Mouse (Mus musculus): ENCODE measurements at regions not wholly inside any gene's neighbourhood (a gene's known extent, or its start where the extent isn't known, plus 50 kb on each side); places are given as distances from the start of the nearest gene placed in this dataset.

GRCm38 (mm10) chr3:48075306-48075705, 1627.3 kb upstream of the Pabpc4l start:
- Histone ChIP-seq H3K9ac (ENCODE audit: low read depth, low read length) (no peak overlapping the region), H3K4me2 (ENCODE audit: low read length) (no peak overlapping the region), H3K36me3 (ENCODE audit: insufficient read depth, low read length) (no peaks in the 10 kb centered on the region), H3K9me3 (replicated peaks; ENCODE audit: low read length) (no peaks in the 10 kb centered on the region), H3K4me3 (replicated peaks; ENCODE audit: low read depth, low read length) (no peak overlapping the region), H3K27me3 (ENCODE audit: insufficient read depth, low read length) (no peaks in the 10 kb centered on the region), H3K27ac (no peak overlapping the region), H3K4me1 (replicated peaks; ENCODE audit: insufficient read depth, low read length) (no peaks in the 10 kb centered on the region)
- no peak for TF ChIP-seq CTCF (IDR thresholded peaks at IDR 0.05; ENCODE audit: low read depth)
- ATAC-seq (replicated peaks; ENCODE audit: low FRiP score, low read depth) (no peak), DNase-seq (ENCODE audit: low spot score) (no peak)
- WGBS: 55% methylated on average over 2 of the region's 2 CpGs

GRCm38 (mm10) chr3:48068628-48069027, 1620.6 kb upstream of the Pabpc4l start:
- Histone ChIP-seq H3K4me1 (replicated peaks; ENCODE audit: insufficient read depth, low read length) (no peaks in the 10 kb centered on the region), H3K4me2 (ENCODE audit: low read length) (no peak overlapping the region), H3K4me3 (replicated peaks; ENCODE audit: low read depth, low read length) (no peak overlapping the region), H3K27ac (no peak overlapping the region), H3K36me3 (ENCODE audit: insufficient read depth, low read length) (no peaks in the 10 kb centered on the region), H3K9ac (ENCODE audit: low read depth, low read length) (no peak overlapping the region), H3K27me3 (ENCODE audit: insufficient read depth, low read length) (no peaks in the 10 kb centered on the region), H3K9me3 (replicated peaks; ENCODE audit: low read length) (no peaks in the 10 kb centered on the region)
- TF ChIP-seq CTCF (IDR thresholded peaks at IDR 0.05; ENCODE audit: low read depth): no peak
- no peak for ATAC-seq (replicated peaks; ENCODE audit: low FRiP score, low read depth)
- 71% methylated on average over 1 of the region's 1 CpGs for WGBS
- DNase-seq (ENCODE audit: low spot score): no peak
